Mouse (Mus musculus) heart, postnatal 0 days (tissue): ENCODE data around the gene Eef1a1. TPM values are rescaled to one million over a fixed set of nuclear protein-coding genes. Genes with fewer than 3 reads are reported as not detected.
"Not testable (repeated sequence)": the region's sequence is repeated elsewhere in the genome, so short reads cannot be mapped to it uniquely, and the experiment has no call there.

Experiments
- ATAC-seq: fragments of 200-750 bp; cut with Nextera tagmentation; 2 replicates; pipeline ENCODE4 v1.8.0; 2017; ENCODE audit warnings: low read depth, moderate number of reproducible peaks, moderate library complexity; ENCODE audit not compliant: insufficient read depth
- DNase-seq: peaks from one replicate; pipeline ENCODE4 v3.0.0-alpha.2; 2016; ENCODE audit warnings: low spot score
- H3K27ac ChIP-seq: fragments of 300-500 bp; sonication (generic); 2 replicates; pipeline ENCODE4 v1.5.1; 2014; ENCODE audit warnings: low read depth, mild to moderate bottlenecking
- H3K27me3 ChIP-seq: fragments of 300-500 bp; sonication (generic); 2 replicates; pipeline ENCODE4 v1.6.1; 2014; ENCODE audit warnings: low read length, mixed read lengths; ENCODE audit not compliant: control insufficient read depth, insufficient read depth
- H3K36me3 ChIP-seq: fragments of 300-500 bp; sonication (generic); replicated peaks from 2 replicates; pipeline ENCODE4 v1.6.1; 2014; ENCODE audit warnings: low read length, mixed read lengths; ENCODE audit not compliant: control insufficient read depth, insufficient read depth
- H3K4me1 ChIP-seq: fragments of 300-500 bp; sonication (generic); 2 replicates; pipeline ENCODE4 v1.6.1; 2014; ENCODE audit warnings: antibody characterized with exemption; ENCODE audit not compliant: control insufficient read depth, insufficient read depth
- H3K4me2 ChIP-seq: fragments of 300-500 bp; sonication (generic); 2 replicates; pipeline ENCODE4 v1.6.1; 2014; ENCODE audit warnings: low read depth, mild to moderate bottlenecking, low read length, moderate library complexity
- H3K4me3 ChIP-seq: fragments of 300-500 bp; sonication (generic); 2 replicates; pipeline ENCODE4 v1.5.1; 2014; ENCODE audit warnings: low read depth, low read length
- H3K9ac ChIP-seq: fragments of 300-500 bp; sonication (generic); replicated peaks from 2 replicates; pipeline ENCODE4 v1.6.1; 2014; ENCODE audit warnings: low read depth, low read length, mixed read lengths
- H3K9me3 ChIP-seq: fragments of 300-500 bp; sonication (generic); replicated peaks from 2 replicates; pipeline ENCODE4 v1.6.1; 2016; ENCODE audit warnings: low read length; ENCODE audit not compliant: control insufficient read depth
- CTCF ChIP-seq: IDR thresholded peaks from 2 replicates; pipeline ENCODE4 v1.5.1; 2016; ENCODE audit warnings: antibody characterized with exemption, control low read depth, low read depth
- EP300 ChIP-seq: IDR thresholded peaks from 2 replicates; pipeline ENCODE4 v1.6.1; 2016; ENCODE audit warnings: antibody characterized with exemption, low read depth
- whole genome bisulfite sequencing: fragments of 180-500 bp; shearing (Covaris S2); extraction: QIAGEN DNeasy Blood & Tissue Kit; methylation state at CpG from one replicate; pipeline ENCODE4 v1.1.7; 2014; 5-methylcytosine and 5-hydroxymethylcytosine counted together
- polyA plus RNA-seq: library from polyadenylated mRNA; unstranded; fragments of >200 nt; fragmentation: Nextera tagmentation; extraction: Ambion mirVana; gene quantifications from 2 replicates; pipeline ENCODE4 v1.2.1, GENCODE M21; 2015
- total RNA-seq: library from RNA; depleted of rRNA; stranded (reverse); fragments of >200 nt; gene quantifications from 2 replicates; pipeline ENCODE4 v1.2.3, GENCODE M21; 2014; ENCODE audit warnings: low replicate concordance

Gene Eef1a1
- total and polyA plus RNA-seq, 2 experiments from 2014 or later: 2,146 to 7,051 TPM

DNA sequence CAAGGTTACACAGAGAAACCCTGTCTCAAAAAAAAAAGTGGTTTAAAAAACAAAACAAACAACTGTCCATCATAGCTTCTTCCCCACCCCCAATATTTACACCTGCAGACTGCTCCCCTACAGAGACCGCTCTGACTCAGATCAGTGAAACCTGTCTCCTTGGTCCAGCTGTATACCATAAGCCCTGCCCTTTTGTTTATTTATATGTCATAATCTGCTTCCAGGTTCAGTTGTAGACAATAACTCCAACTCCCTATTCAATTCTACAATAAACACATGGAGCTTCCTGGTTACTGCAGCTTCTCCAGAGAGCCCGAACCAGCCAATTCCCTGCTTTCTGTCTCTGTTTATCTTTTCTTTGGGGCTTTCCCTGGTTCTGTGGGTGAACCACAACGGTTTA, 2.2 kb upstream of the Eef1a1 start:
- TF ChIP-seq EP300 (no peak), CTCF (no peak)
- Histone ChIP-seq H3K4me3 (no peak overlapping the region), H3K27me3 (no peaks in the 10 kb centered on the region), H3K36me3 (no peaks in the 10 kb centered on the region), H3K27ac (no peak overlapping the region), H3K4me1 (no peaks in the 10 kb centered on the region), H3K4me2 (no peak overlapping the region), H3K9me3 (no peaks in the 10 kb centered on the region), H3K9ac (no peak overlapping the region)
- WGBS: 75% methylated on average over 3 of the region's 3 CpGs
- ATAC-seq (no peak), DNase-seq (no peak)

DNA sequence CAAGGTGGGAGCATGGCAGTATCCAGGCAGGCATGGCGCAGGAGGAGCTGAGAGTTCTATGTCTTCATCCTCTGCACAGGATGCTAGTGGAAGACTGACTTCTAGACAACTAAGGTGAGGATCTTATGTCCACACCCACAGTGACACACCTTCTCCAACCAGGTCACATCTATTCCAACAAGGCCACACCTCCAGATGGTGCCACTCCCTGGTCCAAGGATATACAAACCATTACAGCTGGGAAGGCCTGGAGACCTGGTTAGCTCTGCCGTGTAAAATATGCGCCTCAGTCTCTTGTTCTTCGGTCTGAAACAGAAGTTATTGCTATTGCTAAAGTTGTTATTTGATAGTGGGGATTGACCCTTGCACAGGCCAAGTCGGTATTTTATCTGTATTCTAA, 930 bp downstream of the Eef1a1 start:
- WGBS: 92% methylated on average over 5 of the region's 5 CpGs
- H3K36me3 ChIP-seq, H3K27ac ChIP-seq, ATAC-seq, H3K9ac ChIP-seq, H3K27me3 ChIP-seq, H3K9me3 ChIP-seq, H3K4me2 ChIP-seq, H3K4me3 ChIP-seq, H3K4me1 ChIP-seq, DNase-seq: not testable (repeated sequence)

DNA sequence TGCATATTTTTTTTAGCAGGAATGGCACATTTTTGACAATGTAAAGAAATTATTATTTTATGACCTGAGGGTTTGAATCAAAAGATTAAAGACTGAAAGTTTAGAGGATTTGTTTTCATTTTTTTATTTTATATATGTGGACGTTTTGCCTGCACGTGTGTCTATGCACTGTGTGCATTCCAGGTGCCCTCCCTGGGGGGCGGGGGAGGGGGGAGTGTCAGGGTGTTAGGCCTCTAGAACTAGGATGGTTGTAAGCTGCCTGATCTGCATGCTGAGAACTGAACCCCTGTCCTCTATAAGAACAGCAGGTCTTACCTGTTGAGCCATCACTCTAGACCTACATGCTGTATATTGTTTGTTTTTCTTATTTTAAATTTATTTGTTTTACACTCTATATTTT, 4.3 kb downstream of the Eef1a1 start:
- Histone ChIP-seq H3K9me3 (no peaks in the 10 kb centered on the region), H3K36me3 (peaks cover 5% of the 10 kb centered on the region; the same call in 1 of the 2 replicates), H3K27me3 (no peaks in the 10 kb centered on the region), H3K4me1 (no peaks in the 10 kb centered on the region), H3K4me3 (no peak overlapping the region), H3K4me2 (no peak overlapping the region), H3K27ac (no peak overlapping the region), H3K9ac (no peak overlapping the region)
- DNase-seq (no peak), ATAC-seq (no peak)
- TF ChIP-seq EP300: no peak
- no peak for TF ChIP-seq CTCF
- 77% methylated on average over 3 of the region's 3 CpGs for WGBS

DNA sequence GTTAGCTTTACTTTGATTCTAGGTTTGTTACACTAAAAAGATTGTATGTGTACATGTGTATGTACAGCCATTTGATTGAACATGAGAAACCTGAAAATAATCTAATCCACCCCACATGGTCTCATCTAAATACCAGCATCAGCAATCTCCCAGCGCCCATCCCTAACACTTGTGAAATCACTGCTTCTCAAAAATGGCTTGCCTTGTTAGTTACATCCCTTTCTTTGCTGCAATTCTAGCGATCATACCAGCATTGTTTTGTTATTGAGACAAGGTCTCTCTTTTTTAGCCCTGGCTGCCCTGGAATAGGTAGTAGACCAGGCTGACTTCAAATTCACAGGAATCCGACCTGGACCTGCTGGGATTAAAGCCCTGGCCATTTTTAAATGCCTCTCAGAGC, 6.6 kb downstream of the Eef1a1 start:
- peak overlapping the region; percentile 97 for H3K27ac ChIP-seq
- H3K36me3 ChIP-seq: peaks cover 26% of the 10 kb centered on the region
- no peaks in the 10 kb centered on the region for H3K27me3 ChIP-seq
- peak overlapping the region; percentile 54 for H3K4me3 ChIP-seq
- H3K4me1 ChIP-seq: no peaks in the 10 kb centered on the region
- DNase-seq (no peak), ATAC-seq (no peak)
- H3K9ac ChIP-seq: peak overlapping the region; percentile 62
- TF ChIP-seq CTCF (no peak), EP300 (no peak)
- H3K4me2 ChIP-seq: peak overlapping the region; percentile 65
- 23% methylated on average over 3 of the region's 3 CpGs for WGBS
- H3K9me3 ChIP-seq: no peaks in the 10 kb centered on the region

DNA sequence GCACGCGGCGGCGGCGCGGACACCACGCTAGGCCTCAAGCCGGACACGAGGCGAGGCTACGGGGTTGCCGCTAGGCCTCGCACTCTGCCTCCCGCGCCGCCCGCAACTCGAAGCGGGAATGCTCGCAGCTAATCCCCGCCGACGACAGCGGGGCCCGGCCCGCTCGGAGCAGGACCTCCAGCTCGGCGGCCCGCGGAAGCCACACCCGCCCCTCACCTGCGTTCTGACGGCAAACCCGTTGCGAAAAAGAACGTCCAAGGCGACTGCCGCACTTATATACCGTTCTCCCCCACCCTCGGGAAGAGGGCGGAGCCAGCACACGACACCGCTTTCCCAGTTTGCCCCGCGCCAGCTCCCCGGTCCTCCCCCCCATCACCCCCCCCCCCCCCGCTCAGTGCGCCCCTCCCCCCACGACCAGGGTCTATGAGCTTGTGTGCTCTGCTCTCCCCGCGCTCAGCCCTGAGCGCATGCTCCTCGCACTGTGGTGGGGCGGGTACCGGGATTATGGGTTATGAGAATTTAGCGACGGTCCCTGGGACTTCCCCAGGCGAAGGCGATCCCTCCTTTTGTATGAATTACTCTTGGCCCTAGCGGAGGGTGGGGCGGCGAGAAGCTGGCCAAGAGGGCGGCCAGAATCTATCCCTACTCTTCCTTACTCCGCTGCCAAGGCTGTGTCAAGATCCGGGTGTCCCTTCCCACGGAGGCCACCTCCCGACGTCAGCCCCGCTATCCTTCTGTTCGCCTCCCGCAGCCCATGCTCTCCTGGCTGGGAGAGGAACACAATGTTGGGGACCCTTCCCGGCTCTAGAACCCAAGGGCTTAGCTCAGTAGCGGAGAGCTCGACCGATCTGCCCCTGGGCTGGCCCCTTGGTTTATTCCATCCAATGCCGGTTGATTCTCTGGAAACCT, 7.3 kb downstream of the Eef1a1 start:
- no peaks in the 10 kb centered on the region for H3K4me1 ChIP-seq
- WGBS: 0% methylated on average over 57 of the region's 77 CpGs
- ATAC-seq (peak; percentile 95), DNase-seq (peak; percentile 99)
- peaks cover 33% of the 10 kb centered on the region for H3K36me3 ChIP-seq
- TF ChIP-seq EP300: peak; percentile 22; the same call in 1 of the 2 replicates
- no peak for TF ChIP-seq CTCF
- H3K27ac ChIP-seq: peak overlapping the region; percentile 98
- H3K4me2 ChIP-seq: peak overlapping the region; percentile 70
- no peaks in the 10 kb centered on the region for H3K9me3 ChIP-seq
- no peaks in the 10 kb centered on the region for H3K27me3 ChIP-seq
- peak overlapping the region; percentile 79 for H3K4me3 ChIP-seq
- H3K9ac ChIP-seq: peak overlapping the region; percentile 97
